Mouse (Mus musculus) frontal cortex, adult (tissue): ENCODE data around the gene Tnfrsf25.

Source experiments
- ATAC-seq: cut with Nextera tagmentation; 2 replicates; pipeline ENCODE4 v1.9.2; 2017; ENCODE audit warnings: mild to moderate bottlenecking, moderate library complexity, mixed read lengths; ENCODE audit not compliant: low TSS enrichment

Gene Tnfrsf25

DNA sequence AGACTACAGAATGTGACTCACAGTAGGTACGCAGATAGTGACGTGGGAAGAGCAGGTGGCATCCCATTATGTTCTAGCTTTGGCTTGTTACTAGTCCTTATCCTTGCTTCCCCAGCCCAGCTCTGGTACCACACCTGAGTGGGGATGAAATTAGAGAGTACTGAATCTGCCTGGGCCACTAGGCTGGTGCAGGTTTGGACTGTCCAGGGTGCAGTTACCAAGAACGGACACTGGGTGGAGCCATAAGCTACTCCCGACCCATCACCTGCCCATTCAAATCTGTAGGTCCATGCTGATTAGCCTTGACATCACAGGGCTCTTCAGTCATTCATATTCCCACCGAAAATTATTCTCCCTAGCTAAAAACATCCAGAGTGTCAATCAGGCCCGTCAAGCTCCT lies 24.7 kb downstream of the Tnfrsf25 start:
- peak; percentile 18; the same call in 1 of the 2 replicates for ATAC-seq

DNA sequence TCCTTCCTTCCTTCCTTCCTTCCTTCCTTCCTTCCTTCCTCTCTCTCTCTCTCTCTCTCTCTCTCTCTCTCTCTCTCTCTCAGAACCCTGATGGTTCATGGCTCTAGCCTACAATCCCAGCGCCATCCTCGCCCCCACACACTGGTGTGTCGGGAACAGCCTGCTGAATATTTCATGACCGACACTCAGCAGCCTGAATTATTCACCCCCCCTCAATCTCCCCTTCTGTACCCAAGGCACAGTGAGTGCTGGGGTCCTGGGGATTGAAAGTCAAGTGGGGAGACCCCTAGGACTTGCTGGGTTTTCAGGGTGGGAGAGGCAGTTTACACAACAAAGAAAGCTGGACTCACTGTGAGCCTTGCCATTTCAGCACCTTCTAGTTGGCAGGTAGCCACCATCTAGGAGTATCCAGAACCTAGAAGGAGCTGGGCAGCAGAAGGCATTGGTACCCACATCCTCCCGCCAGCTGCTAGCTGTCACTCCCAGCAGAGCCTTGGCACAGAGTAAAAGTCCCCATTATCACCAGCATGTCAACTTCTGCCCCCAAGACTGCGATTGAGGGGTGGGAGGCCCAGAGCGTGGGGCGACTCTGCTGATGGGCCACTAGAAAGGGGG lies 25.9 kb downstream of the Tnfrsf25 start:
- ATAC-seq: peak; percentile 78; the same call in 1 of the 2 replicates

DNA sequence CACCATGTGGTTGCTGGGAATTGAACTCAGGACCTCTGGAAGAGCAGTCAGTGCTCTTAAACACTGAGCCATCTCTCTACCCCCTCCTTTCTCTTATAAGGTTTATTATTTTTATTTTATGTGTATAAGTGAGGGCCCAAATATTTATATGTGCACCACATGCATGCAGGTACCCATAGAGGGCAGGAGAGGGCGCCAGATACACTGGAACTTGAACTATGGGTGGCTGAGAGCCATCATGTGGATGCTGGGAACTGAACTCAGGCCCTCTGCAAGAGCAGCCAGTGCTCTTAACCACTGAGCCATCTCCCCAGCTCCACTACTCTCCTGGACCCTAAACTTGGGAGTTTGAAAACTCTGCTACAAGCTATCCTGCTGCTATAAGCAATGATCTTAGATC lies 27.9 kb downstream of the Tnfrsf25 start:
- ATAC-seq: no peak

DNA sequence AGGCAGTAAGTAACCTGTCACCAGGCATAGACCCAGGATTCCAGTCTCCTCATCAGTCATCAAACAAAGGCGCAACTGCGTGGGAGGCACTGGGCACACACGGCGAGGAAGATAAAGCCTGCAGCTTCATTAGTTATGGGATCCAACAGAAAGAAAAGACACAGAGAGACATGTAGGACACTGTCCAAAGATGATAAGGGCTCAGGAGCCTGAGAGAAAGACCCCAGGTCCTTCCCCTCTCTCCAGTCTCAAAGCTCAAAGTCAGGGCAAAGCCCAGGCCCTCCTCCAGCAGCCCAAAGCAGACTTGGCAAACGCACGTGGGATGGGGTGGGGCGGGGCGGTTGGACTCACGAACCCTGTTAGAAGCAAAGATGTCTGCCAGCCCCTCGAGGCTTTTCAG lies 29.7 kb downstream of the Tnfrsf25 start:
- ATAC-seq: no peak

DNA sequence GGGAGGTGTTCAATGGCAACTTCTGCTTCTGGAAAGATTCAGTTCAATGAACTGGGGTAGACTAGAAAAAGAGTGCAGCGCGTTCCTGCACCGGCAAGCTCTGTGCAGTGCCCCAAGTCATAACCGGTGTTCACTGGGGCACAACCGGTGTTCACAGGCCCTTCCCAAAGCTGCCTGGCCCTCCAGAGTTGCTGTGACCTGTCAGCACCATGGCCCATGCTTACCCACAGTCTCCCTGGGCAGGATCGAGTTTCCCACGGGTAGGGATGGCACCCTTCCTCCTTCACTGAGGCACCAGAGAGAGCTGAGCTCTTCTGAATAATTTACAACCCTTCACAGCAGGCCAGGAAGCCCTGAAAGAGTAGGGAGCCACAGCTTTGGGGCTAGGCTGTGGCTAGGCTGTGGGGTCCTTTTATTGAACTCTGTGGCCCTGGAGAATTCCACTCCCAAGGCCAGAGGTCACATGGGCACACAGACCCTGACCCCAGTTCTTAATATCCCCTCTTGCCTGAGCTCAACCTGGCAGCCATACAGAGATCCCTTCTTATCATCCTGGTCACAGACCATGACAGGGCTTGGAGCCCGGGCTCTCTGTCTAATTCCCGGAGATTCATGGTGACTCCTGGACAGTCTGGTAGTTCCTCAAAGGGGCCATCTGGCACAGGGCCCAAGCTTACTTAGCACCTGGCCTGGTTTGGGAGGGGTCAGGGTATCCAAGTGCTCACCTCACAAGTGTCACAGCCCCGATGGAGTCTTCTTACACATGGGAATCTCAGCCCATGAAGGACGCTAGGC lies 30.5 kb downstream of the Tnfrsf25 start:
- no peak for ATAC-seq

DNA sequence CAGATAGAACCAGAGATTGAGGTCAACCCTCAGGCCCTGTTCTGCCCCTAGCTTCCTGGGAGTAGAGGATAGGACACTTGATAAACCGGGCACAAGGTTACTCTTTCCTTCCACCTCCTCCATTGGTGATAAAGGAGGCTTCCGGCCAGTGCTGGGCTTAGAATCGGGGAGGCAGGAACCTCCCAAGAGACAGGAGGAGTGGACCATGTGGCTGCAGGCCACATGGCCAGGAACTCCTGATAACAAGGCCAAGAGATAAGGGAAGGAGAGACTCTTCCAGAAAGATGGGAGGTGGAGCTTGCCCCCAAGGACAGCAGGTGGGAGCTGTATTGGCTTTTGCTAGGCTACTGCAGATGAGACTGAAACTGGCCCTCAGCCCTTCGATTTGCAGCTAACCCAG lies 34.8 kb downstream of the Tnfrsf25 start:
- no peak for ATAC-seq

DNA sequence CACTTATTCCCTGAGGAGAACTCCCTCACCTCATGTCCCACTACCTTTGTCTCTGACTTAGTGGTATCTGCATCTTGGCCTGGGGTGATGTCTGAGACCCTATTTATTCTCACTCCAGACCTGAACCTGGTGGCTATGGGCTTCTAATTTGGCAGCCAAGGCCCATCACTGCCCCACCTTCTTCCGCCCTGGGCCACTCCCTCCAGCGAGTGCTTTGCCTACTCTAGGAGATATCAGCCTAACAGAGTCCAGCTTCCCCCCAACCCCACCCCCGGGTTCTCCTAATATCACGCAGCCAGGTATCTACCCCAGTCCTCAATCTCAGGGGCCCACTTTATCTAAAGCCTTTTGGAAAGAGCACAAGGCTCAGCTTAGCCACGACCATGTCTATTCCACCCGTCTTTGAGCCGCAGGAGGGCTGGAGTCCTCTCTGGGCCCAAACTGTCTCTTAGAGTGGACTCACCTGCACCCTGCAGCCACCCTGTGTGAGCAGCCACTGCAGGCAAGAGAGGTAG lies 35.8 kb downstream of the Tnfrsf25 start:
- no peak for ATAC-seq

DNA sequence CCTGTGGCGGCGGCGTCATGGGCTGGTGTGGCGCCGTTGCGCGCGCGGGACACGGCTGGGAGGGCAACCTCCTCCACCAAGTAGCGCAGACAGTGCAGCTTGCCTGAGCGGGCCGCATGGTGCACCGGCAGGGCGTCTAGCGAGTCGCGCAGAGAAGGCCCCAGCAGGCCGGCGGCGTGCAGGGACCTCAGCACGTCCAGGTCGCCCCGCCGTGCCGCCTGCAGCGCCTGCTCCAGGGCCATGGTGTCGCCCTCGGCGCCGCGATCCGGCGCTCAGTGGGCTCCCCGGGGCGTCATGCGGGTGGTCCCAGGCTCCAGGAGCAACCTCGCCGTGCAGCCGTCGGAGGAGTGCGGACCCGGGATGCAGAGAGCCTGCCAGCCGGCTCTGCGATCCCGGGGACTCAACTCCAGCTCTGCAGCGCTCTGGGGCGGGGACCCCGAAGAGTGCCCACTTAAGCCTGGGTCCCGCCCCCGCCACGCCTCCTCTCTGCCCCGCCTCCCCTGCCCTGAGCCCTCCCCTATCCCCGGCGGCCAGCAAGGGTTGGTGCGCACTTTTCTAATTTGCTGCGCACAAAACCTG lies 36.3 kb downstream of the Tnfrsf25 start, which contains the start of gene Espn:
TSS of gene Espn (minus strand) at position 406 of the 579 bp plus-strand sequence.
- no peak for ATAC-seq

DNA sequence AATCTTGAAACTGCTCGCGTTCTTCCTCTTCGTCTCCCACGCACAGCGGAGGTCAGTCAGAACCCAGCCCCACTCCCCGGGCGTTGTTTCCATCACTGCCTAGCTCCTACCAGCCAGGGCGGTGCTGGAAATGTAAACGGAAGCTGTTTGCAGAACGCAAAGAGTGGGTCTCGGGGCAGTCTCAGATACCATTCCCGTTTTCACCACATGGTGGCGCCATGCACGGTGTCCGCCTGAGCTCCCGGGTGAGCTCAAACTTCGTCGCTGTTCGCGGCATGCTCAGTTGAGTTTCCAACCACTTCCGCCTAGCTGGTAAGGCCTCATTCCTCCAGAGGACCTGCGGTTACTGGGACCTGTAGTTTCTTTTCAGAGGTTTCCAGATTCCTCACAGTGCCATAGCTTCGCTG lies 38.0 kb downstream of the Tnfrsf25 start:
- peak; percentile 64; the same call in 1 of the 2 replicates for ATAC-seq

DNA sequence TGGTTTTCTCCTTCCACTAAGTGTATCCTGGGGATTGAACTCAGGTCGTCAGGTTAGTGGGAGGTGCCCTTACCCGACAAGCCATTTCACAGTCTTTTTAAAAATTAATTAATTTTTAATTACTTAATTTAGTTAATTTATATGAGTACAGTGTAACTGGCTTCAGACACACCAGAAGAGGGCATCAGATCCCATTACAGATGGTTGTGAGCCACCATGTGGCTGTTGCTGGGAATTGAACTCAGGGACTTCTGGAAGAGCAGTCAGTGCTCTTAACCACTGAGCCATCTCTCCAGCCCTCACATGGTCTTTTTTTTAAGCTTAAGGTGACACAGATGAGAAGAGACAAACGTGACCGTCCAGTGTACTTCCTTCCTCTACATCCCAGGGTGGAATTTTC lies 39.3 kb downstream of the Tnfrsf25 start:
- no peak for ATAC-seq

DNA sequence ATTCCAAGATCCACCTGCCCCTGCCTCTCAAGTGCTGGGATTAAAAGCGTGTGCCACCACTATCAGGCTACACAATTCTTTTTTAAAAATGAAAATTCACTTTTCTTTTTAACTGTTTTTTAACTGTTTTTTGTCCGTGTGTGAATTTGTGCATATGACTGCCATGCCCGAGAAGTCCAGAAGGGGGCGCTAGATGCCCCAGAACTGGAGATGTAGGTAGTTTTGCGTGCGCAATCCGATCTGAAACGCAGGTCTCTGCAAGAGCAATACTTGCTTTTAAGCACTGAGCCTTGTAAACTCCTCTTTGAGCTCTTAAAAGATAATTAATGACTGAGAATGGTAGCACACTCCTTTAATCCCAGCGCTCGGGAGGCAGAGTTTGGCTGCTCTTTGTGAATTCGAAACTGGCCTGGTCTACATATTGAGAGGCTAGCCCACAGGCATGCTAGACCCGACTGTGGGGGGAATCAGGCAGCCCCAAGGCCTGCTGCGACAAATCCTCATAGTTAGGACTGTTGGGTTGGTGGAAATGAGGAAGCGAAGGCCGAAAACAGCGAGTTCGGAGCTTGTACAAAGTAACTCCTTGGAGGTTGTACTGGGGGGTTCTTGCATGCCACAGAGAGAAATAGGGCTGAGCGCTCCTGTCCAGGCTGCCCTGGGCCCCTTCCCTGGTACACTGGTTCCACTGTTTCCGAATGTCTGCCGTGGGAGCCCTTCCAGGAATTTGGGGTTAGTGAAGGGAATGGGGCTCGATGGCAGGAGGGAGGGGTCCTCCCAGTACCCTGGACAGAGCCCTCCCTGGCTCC lies 42.2 kb downstream of the Tnfrsf25 start:
- ATAC-seq: no peak

DNA sequence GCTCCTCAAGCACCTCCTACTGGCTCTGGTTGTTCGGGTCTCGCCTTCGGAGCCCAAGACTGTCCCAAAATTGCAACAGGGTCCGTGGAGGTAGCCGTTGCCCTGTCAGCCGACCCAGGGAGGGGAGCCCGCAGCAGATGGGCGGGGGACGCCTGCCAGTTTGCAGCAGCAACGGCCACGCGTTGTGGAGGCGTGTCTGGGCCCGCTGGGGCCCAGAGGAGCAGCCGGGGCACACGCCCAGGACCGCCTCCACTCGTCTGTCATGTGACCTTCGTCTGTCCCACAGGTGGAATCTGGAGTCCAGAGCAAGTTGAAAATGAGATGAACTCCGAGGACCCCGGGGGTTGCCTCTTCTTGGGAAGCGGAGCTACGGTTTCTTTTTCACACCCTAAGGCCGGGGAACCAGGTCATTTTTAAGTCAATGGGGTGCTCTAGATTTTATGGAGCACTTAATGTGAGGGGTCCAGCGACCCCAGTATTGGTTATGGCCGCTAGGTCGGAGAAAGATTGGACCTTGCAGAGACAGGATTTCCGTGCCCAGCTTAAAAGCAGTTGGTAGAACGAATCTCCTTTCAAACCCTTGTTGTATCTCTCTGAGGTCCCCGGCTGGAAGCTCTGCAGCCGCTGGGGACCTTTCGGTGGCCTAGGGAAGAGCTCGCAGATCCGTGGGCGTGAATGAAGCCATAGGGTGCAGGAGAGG lies 43.0 kb downstream of the Tnfrsf25 start, which contains the start of gene Hes2:
TSS of gene Hes2 (plus strand) at position 283 of the 700 bp plus-strand sequence.
- ATAC-seq: no peak

DNA sequence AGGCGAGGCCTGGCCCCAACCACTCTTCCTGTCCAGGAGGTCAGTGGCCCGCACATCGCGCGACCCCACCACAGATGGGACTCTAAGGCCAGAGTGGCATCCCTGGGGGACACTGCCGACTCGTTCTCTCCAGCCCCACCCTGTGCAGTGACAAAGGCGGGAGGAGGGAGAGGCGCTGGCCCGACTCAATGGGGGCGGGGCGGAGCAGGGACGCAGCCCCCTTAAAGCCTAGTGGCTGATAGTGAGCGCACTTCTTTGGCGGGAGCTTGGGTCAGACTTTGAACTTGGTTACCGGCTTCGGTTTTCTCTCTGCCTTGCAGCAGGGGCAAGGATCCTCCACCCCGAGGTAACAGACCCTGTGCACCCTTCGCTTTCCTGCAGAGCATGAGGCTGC lies 43.5 kb downstream of the Tnfrsf25 start:
- ATAC-seq: no peak

DNA sequence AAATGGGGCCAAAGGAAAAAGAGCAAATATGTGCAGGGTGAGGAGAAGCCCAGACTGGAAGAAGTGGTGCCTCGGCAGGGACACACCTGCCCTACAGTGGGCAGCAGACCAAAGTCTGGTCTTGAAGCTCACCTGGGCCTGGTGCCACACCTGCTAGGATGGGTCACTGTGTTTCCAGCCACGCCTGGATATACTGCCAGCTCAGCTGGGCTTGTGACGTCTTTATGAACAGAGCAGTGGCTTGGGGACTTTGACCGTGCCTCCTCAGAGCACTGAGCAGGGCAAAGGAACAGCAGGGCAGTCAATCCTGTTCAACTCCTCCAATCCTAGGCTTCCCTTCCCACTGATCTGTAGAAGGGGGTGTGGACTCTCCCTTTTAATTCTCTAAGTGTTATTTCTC lies 45.0 kb downstream of the Tnfrsf25 start:
- no peak for ATAC-seq

DNA sequence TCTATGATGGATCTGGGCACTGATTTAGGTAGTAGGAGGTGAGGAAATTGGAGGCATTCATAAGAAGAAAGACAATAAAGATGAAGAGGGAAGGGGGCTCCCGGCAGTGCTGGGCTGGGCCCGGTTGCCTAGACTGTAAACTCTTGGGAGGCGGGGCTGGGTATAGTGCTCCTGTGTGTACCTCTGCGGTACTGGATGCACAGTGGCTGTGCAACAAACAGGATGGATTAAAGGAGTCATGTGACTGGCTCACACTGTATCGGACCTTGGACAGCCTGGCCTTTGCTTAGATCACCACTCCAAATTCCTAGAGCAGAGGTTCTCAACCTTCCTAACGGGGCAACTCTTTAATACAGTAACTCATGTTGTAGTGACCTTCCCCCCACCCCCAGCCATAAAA lies 45.9 kb downstream of the Tnfrsf25 start:
- no peak for ATAC-seq

DNA sequence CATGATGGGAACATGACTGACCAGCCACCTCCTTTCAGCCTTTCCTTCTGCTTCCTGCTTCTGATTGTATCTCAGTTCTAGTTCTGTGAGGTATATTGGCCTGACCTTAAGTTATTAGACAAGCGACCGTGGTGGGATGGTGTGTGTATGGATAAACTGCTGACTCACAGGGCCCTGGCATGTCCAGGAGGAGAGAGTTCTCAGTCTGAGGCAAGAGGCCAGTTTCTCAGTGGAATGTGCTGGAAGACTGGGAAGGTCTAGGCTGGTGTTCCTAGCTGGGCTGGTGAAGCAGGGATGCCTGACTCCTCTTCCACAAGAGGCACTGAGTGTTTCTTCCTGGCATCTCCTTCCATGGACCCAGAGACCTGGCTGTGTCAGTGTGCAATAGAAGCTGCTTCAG lies 47.0 kb downstream of the Tnfrsf25 start:
- no peak for ATAC-seq

DNA sequence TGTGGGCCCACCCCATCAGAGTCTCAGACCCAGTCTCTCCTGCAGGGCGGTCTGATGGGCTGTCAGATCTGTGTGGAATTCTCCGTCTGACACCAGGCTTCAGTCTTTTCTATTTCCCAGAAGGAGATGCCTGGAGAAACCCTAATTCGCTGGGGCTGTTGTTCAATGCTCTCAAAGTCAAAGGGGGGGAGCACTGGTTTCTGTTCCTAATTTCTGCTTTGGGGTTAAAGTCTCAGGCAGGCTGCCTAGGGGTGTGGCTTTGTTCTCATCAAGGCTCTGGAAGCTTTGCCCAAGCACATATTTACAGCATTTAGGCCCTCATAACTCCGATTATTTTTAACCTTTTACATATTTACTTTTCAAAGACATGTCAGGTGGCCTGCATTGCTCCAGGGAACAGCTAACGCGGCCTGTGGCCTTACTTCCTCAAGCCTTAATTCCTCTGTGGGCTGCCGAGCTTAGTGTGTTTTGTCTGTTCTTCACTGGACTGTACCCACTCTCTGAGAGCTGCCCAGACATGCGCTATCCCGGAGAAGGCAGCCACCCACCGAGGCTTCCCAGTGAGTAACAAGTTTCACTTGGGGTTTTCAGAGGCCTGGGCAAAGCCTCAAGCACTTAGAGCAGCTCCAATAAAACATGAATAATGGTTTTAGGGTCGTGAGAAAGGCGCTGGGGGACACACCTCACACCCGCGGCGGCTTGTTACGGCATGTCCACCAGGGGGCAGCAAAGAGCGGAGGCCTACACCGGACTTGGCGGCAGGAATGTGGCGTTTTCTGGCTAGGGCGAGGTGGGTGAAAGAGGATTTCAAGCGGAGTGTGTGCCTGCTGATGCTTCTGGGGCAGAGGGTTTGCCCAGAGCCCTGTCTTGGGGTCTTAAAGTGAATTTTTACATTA lies 49.5 kb downstream of the Tnfrsf25 start:
- peak; percentile 44; the same call in 1 of the 2 replicates for ATAC-seq

DNA sequence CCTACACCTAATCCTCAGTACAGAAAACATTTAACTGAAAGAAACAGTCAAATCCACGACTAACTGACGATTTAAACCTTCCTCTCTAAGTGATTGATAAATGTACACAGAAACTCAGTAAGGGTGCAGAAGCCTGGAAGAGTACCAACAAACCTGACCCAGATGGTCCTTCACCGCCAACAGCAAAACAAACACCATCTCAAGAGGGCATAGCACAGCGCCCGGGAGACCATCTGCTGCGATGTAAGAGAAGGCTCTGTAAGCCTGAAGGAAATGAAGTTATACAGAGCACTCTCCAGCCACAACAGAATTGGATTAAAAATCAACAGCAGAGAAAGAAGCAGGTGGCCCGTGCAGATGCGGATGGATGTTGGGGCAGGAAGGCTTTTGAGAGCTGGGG lies 52.3 kb downstream of the Tnfrsf25 start:
- no peak for ATAC-seq

DNA sequence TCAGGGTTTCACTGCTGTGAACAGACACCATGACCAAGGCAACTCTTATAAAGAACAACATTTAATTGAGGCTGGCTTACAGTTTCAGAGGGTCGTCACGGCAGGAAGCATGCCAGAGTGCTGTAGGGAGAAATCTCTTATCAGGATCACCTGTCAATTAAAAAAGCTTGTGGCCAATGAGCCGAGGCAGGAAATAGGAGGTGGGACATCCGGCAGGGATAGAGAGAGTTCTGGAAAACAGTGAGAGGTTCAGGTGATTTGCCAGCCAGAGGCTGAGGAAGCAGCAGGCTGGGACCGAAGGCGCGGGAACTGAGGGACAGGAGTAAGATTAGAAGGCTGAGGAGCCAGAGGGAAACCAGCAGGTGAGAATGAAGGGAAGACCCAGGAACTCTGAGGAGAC lies 53.4 kb downstream of the Tnfrsf25 start:
- no peak for ATAC-seq
